Mouse (Mus musculus) myocyte (in vitro differentiated cells): Measurements from ENCODE around the gene Cdc42bpa.

Experiments used
- MAX ChIP-seq: IDR thresholded peaks from one replicate; pipeline ENCODE4 v1.6.1; 2011; ENCODE audit warnings: low read depth, mild to moderate bottlenecking, control low read depth
- MYOD1 ChIP-seq, 3 experiments: IDR thresholded peaks; one replicate each; pipeline ENCODE4 v1.6.1; 2011; ENCODE audit warnings: control low read depth in 2 of 3, low read depth in 2 of 3, mild to moderate bottlenecking in 2 of 3, moderate library complexity in 1 of 3; ENCODE audit not compliant: insufficient read length in 2 of 3, control insufficient read depth in 1 of 3
- MYOG ChIP-seq, 3 experiments: IDR thresholded peaks; one replicate each; pipeline ENCODE4 v1.6.1; 2011; ENCODE audit warnings: control low read depth in 2 of 3, low read depth in 2 of 3, mild to moderate bottlenecking in 2 of 3; ENCODE audit not compliant: insufficient read length in 2 of 3, control insufficient read depth in 1 of 3, insufficient read depth in 1 of 3
- POLR2A ChIP-seq: IDR thresholded peaks from one replicate; pipeline ENCODE4 v1.6.1; 2011; ENCODE audit warnings: low read depth, mild to moderate bottlenecking, control low read depth, moderate library complexity; ENCODE audit not compliant: insufficient read length
- REST ChIP-seq: IDR thresholded peaks from one replicate; pipeline ENCODE4 v1.6.1; 2011; ENCODE audit warnings: mild to moderate bottlenecking, control low read depth, moderate library complexity; ENCODE audit not compliant: insufficient read depth, insufficient read length
- SRF ChIP-seq: IDR thresholded peaks from one replicate; pipeline ENCODE4 v1.6.1; 2011; ENCODE audit warnings: low read depth; ENCODE audit not compliant: control insufficient read depth, insufficient read length
- TCF12 ChIP-seq: IDR thresholded peaks from one replicate; pipeline ENCODE4 v1.6.1; 2011; ENCODE audit warnings: mild to moderate bottlenecking, control low read depth; ENCODE audit not compliant: poor library complexity, insufficient read depth, severe bottlenecking
- TCF3 ChIP-seq: IDR thresholded peaks from one replicate; pipeline ENCODE4 v1.6.1; 2011; ENCODE audit warnings: low read depth, control low read depth; ENCODE audit not compliant: insufficient read length
- USF1 ChIP-seq: IDR thresholded peaks from one replicate; pipeline ENCODE4 v1.6.1; 2011; ENCODE audit warnings: low read depth, mild to moderate bottlenecking, control low read depth, moderate library complexity

DNA sequence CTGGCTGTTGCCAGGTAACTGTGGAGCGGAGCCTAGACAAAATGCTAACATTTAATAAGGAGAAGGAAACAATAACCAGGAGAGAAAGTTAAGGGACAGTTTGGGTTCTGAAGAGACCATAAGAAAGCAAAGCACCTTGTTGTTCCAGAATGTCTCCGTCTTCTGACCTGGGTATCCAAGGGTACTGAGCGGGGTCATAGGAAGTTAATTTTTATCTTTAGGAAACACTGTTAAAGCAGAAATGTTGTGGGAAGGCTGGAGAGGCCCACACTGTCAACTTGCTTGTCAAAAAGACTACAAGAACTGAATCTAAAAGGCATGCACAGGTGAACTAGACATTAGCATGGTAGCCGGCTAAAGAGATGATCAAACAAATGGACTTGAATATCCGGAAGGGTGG is 252.6 kb downstream of the Cdc42bpa start:
- TF ChIP-seq MAX (no peak), POLR2A (no peak), USF1 (no peak), REST (no peak), MYOG (IDR thresholded peaks at IDR 0.05; ENCODE audit: control insufficient read depth in 1 of 3, insufficient read depth in 1 of 3, insufficient read length in 2 of 3, low read depth in 2 of 3) (no peak), TCF12 (no peak), MYOD1 (IDR thresholded peaks at IDR 0.05; ENCODE audit: control insufficient read depth in 1 of 3, insufficient read length in 2 of 3, low read depth in 2 of 3) (no peak), TCF3 (no peak), SRF (no peak)
